18 mouse cellular contexts compared by ENCODE assay signal in the genomic region with DNA sequence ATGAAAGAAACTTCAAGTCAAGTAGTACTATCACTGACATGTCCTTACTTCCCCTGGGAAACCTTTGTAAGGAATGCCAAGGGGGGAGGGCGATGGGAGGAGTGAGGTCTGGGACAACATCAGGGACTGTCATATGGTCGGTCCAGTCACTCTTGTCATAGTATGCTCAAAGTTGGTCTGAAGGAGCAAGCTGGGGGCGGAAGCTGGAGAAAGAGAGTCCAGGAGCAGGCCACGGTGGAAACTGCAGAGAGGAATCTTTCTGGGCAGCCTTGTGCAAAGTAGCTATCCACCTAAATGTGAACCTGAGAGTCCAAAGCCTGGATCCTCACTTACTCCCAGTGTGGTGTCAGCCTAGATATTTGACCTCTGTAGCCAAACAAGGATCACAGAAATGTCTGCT.
"Had no signal": no experiment of that assay in that cellular context is flagged by ENCODE, and none has a peak within 500 bp of the region (broad histone marks: within the 10 kb centered on the region; RNA-seq: fewer than 3 reads in every experiment).

No protein-coding gene starts in this region.

- DNase-seq: lung, adult 18-20 months; lung, embryonic 14.5 days; lung, postnatal 10 days; lung, postnatal 4 days; retina, postnatal 1 day; right cerebral cortex, adult 18-20 months; right cerebral cortex, postnatal 25 days; right cerebral cortex, postnatal 4 days; spleen, adult 18-20 months; thymus, adult 18-20 months; thymus, postnatal 14 days; thymus, postnatal 36 days had no signal

- H3K9ac ChIP-seq: lung, embryonic 14.5 days; midbrain, embryonic 13.5 days; neural tube, embryonic 13.5 days; neural tube, embryonic 15.5 days had no signal

- H3K4me2 ChIP-seq: lung, embryonic 14.5 days; midbrain, embryonic 13.5 days; neural tube, embryonic 13.5 days; neural tube, embryonic 15.5 days had no signal

- H3K36me3 ChIP-seq: midbrain, embryonic 10.5 days; midbrain, embryonic 13.5 days; neural tube, embryonic 13.5 days; neural tube, embryonic 15.5 days had no signal

- ATAC-seq: midbrain, embryonic 13.5 days; midbrain, embryonic 16.5 days had no signal

- H3K27me3 ChIP-seq: midbrain, embryonic 13.5 days; neural tube, embryonic 13.5 days; neural tube, embryonic 15.5 days had no signal

- H3K4me3 ChIP-seq: midbrain, embryonic 10.5 days; midbrain, embryonic 13.5 days; myocyte; neural tube, embryonic 13.5 days; neural tube, embryonic 15.5 days had no signal

- H3K27ac ChIP-seq: midbrain, embryonic 10.5 days; midbrain, embryonic 13.5 days; neural tube, embryonic 13.5 days; neural tube, embryonic 15.5 days had no signal

- H3K9me3 ChIP-seq: midbrain, embryonic 10.5 days; midbrain, embryonic 13.5 days; neural tube, embryonic 13.5 days; neural tube, embryonic 15.5 days had no signal
